Mouse (Mus musculus): ENCODE data around the gene G6pc3. TPM values are rescaled to one million over a fixed set of nuclear protein-coding genes. Genes with fewer than 3 reads are reported as not detected.

Gene G6pc3
- total RNA-seq, 2 experiments from 2014 or later = 121 to 128 TPM

DNA sequence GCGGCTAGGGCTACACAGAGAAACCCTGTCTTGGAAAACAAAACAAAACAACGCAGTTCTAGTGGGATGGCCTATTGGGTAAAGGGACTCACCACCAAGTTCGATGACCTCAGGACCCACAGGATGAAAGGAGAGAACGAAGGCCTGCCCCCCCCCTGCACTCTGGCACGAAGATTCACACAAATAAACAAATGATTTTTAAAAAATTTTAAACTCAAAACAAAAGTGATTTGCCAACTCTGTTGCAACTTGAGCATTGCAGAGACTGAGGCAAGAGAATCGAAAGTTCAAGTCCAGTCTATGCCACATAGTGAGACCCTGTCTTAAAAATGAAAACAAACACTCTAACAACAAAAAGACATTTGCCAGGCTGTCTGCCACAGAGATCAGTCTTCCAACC is 51.2 kb downstream of the G6pc3 start:
- no peak for DNase-seq (ENCODE audit: low spot score in 2 of 2)

DNA sequence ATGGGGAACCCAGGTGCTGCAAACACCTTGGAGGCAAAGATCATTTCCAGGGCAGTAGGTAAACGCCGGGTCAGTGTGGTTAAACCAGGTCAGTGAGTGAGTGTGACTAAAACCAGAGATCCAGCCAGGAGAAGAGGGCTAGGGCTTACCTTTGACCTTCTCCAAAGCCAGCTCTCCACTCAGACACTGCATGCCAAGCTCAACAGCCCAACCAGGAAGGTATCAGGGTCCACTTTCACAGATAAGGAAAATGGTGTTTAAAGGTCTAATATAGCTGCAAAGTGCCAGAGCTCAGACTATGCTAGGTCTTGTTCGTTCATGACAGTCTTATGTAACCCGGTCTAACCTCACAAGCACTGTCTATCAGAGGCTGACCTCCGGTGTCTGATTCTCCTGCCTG is 51.8 kb downstream of the G6pc3 start:
- DNase-seq (ENCODE audit: low spot score in 2 of 2) = no peak

DNA sequence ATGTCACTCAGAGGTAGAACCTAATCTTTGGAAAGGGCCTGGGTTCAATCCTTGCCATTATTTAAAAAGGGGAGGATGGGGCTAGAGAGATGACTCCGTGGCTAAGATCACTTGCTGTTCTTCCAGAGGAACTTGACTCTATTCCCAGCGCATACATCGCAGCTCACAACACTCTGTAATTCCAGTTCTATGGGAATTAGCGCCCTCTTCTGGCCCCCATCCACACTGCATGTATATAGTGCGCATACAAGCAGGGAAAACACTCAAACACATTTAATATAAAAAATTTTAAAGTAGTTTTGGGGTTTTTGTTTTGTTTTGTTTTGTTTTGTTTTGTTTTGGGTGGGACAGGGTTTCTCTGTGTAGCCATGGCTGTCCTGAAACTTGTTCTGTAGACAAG is 52.5 kb downstream of the G6pc3 start:
- no peak for DNase-seq (ENCODE audit: low spot score in 2 of 2)

Small RNAs within 50 kb of the gene (microRNA-seq; reads per million reads assigned to microRNA genes)
- gene Mir8101 (ENCODE audit: borderline number of aligned reads in 2 of 2) = 2.4 to 3.7 reads per million in 2 experiments

Other genes with a start within 250 kb of the G6pc3 start
- gene Sost, start 222.6 kb upstream of the G6pc3 start, total RNA-seq (2021) = not detected
- gene Cfap97d1, start 205.3 kb upstream of the G6pc3 start, total RNA-seq (2021) = not detected
- gene Dusp3, start 202.6 kb upstream of the G6pc3 start, total RNA-seq (2021) = 100 to 1,000 TPM; 107 to 138 TPM
- 10 to 100 TPM; 10.8 to 20.2 TPM for gene Mpp3, start 161.2 kb upstream of the G6pc3 start, total RNA-seq (2021)
- gene Cd300lg, start 148.1 kb upstream of the G6pc3 start, total RNA-seq (2021) = 10 to 100 TPM; 32.4 to 33.4 TPM
- 10 to 100 TPM in 1 of 2 experiments, 1 to 10 TPM in 1; 8.8 to 13.0 TPM for gene Mpp2, start 101.1 kb upstream of the G6pc3 start, total RNA-seq (2021)
- gene Ppy, start 88.3 kb upstream of the G6pc3 start, total RNA-seq (2021) = not detected
- gene Pyy, start 81.8 kb upstream of the G6pc3 start, total RNA-seq (2021) = not detected
- under 1 TPM in 1 of 2 experiments, not detected in 1; 0.77 TPM for gene Nags, start 44.1 kb upstream of the G6pc3 start, total RNA-seq (2021)
- 10 to 100 TPM; 12.0 to 13.6 TPM for gene Tmem101, start 33.2 kb upstream of the G6pc3 start, total RNA-seq (2021)
- gene Lsm12, start 4.3 kb upstream of the G6pc3 start, total RNA-seq (2021) = 100 to 1,000 TPM in 1 of 2 experiments, 10 to 100 TPM in 1; 83.9 to 102 TPM
- 100 to 1,000 TPM in 1 of 2 experiments, 10 to 100 TPM in 1; 79.1 to 115 TPM for gene Hdac5, start 40.5 kb downstream of the G6pc3 start, total RNA-seq (2021)
- under 1 TPM in 1 of 2 experiments, not detected in 1; 0.46 TPM for gene BC030867, start 59.3 kb downstream of the G6pc3 start, total RNA-seq (2021)
- under 1 TPM; 0.30 to 0.61 TPM for gene Asb16, start 79.1 kb downstream of the G6pc3 start, total RNA-seq (2021)
- 10 to 100 TPM; 43.3 to 55.3 TPM for gene Tmub2, start 95.3 kb downstream of the G6pc3 start, total RNA-seq (2021)
- gene Atxn7l3, start 107.0 kb downstream of the G6pc3 start, total RNA-seq (2021) = 10 to 100 TPM; 44.3 to 53.4 TPM
- gene Ubtf, start 130.1 kb downstream of the G6pc3 start, total RNA-seq (2021) = 100 to 1,000 TPM in 1 of 2 experiments, 10 to 100 TPM in 1; 93.7 to 117 TPM
- gene Slc4a1, start 176.6 kb downstream of the G6pc3 start, total RNA-seq (2021) = under 1 TPM; 0.23 to 0.80 TPM
- 10 to 100 TPM; 40.0 to 45.9 TPM for gene Rundc3a, start 203.8 kb downstream of the G6pc3 start, total RNA-seq (2021)
- 100 to 1,000 TPM; 461 to 466 TPM for gene Slc25a39, start 218.3 kb downstream of the G6pc3 start, total RNA-seq (2021)
- 100 to 1,000 TPM; 156 to 181 TPM for gene Grn, start 240.7 kb downstream of the G6pc3 start, total RNA-seq (2021)